Mouse (Mus musculus): ENCODE measurements around the gene Hnf4a.

DNA sequence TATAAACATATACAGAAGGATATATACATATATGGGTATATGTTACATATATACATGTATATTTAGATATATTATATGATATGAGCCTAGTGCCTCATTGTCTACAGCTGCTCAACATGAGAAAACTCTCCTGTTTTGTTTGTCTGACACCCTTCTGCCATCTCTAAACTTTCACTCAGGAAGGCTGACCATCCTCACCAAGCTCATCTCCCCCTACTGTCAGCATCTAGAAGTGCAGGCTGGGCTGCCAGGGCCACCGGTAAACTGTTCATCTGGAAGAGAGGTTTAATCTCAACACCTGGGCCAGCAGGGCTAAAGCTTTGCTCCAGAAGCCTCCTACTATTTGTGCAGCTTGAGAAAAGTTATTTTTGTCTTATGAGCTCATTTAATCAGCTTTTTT is 92.6 kb downstream of the Hnf4a start:
- TF ChIP-seq POLR2A (IDR thresholded peaks at IDR 0.05; ENCODE audit: low read depth, low read length) (no peak), CTCF (IDR thresholded peaks at IDR 0.05; ENCODE audit: borderline replicate concordance, insufficient read depth, low read length) (peak; percentile 75; the same call in 1 of the 2 replicates)
